Comparison of ENCODE assay signal across 17 mouse cellular contexts in the genomic region with DNA sequence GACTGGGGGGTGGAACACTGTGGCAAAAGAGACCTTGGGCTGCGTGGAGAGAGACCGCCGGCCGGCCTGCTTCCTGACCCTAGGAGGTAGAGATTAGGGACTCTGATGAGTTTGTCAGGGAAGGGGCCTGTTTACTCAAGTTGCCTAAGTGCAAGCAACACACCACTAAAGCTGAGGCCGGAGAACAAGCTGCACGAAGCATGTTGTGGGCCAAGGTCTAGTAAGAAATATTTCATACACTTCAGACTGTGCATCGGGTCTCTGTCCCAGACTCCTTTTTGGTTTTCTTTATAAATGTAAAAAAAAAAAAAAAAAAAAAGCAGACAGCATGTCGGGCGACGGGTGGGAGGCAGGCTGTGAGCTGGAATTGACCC.
DNase-seq lines count a peak whose midpoint lies in the region; ATAC-seq lines count a peak whose summit lies in the region.
"Had no signal": no experiment of that assay in that cellular context is flagged by ENCODE, and none has a peak within 500 bp of the region (broad histone marks: within the 10 kb centered on the region; RNA-seq: fewer than 3 reads in every experiment).

No protein-coding gene starts in this region.

- H3K4me3 ChIP-seq in forebrain, embryonic 12.5 days (replicated peaks), result no peak overlapping the region
- H3K4me3 ChIP-seq in forebrain, embryonic 14.5 days (ENCODE audit: low read depth, low read length), result no peak overlapping the region
- no peak overlapping the region for H3K4me3 ChIP-seq in neural tube, embryonic 13.5 days
- no peak overlapping the region for H3K4me3 ChIP-seq in neural tube, embryonic 15.5 days (replicated peaks)
- no peak overlapping the region for H3K4me3 ChIP-seq in limb, embryonic 11.5 days (ENCODE audit: low read depth, low read length)
- H3K4me3 ChIP-seq: heart, embryonic 15.5 days; intestine, embryonic 15.5 days; lung, embryonic 15.5 days had no signal

- H3K9me3 ChIP-seq in forebrain, embryonic 12.5 days, result no peaks in the 10 kb centered on the region
- no peaks in the 10 kb centered on the region for H3K9me3 ChIP-seq in forebrain, embryonic 14.5 days (replicated peaks; ENCODE audit: control insufficient read depth, low read length)
- no peaks in the 10 kb centered on the region for H3K9me3 ChIP-seq in neural tube, embryonic 13.5 days
- H3K9me3 ChIP-seq in neural tube, embryonic 15.5 days (replicated peaks), result no peaks in the 10 kb centered on the region
- no peaks in the 10 kb centered on the region for H3K9me3 ChIP-seq in limb, embryonic 11.5 days (ENCODE audit: control insufficient read depth, low read length)
- H3K9me3 ChIP-seq: heart, embryonic 15.5 days; intestine, embryonic 15.5 days; lung, embryonic 15.5 days had no signal

- WGBS in forebrain, embryonic 12.5 days, result 16% methylated on average over 10 of the region's 10 CpGs
- 34% methylated on average over 10 of the region's 10 CpGs for WGBS in forebrain, embryonic 14.5 days
- WGBS in neural tube, embryonic 13.5 days, result 21% methylated on average over 10 of the region's 10 CpGs
- 26% methylated on average over 10 of the region's 10 CpGs for WGBS in neural tube, embryonic 15.5 days
- WGBS in limb, embryonic 11.5 days, result 11% methylated on average over 10 of the region's 10 CpGs

- no peak for DNase-seq in forebrain, embryonic 14.5 days (ENCODE audit: low spot score)
- DNase-seq in limb, embryonic 11.5 days (ENCODE audit: low spot score), result no peak
- no peak for DNase-seq in frontal cortex, postnatal 36 days (ENCODE audit: low spot score in 2 of 2)
- DNase-seq in adrenal gland, postnatal 25 days, result no peak
- DNase-seq: adrenal gland, adult 2 months; cerebellum, adult 9-10 months; gastrocnemius, postnatal 10 days; heart, adult 18-20 months; kidney, adult 9 months had no signal

- peaks cover 34% of the 10 kb centered on the region for H3K4me1 ChIP-seq in forebrain, embryonic 12.5 days
- peaks cover 12% of the 10 kb centered on the region for H3K4me1 ChIP-seq in forebrain, embryonic 14.5 days (ENCODE audit: control insufficient read depth, insufficient read depth, low read length)
- peaks cover 23% of the 10 kb centered on the region for H3K4me1 ChIP-seq in neural tube, embryonic 13.5 days (replicated peaks)
- H3K4me1 ChIP-seq in neural tube, embryonic 15.5 days, result peaks cover 17% of the 10 kb centered on the region
- peaks cover 4% of the 10 kb centered on the region; the same call in 1 of the 2 replicates for H3K4me1 ChIP-seq in limb, embryonic 11.5 days (ENCODE audit: control insufficient read depth, insufficient read depth, low read length)
- H3K4me1 ChIP-seq: heart, embryonic 15.5 days had no signal

- peaks cover 69% of the 10 kb centered on the region for H3K27me3 ChIP-seq in forebrain, embryonic 12.5 days
- H3K27me3 ChIP-seq in forebrain, embryonic 14.5 days (replicated peaks; ENCODE audit: control insufficient read depth, insufficient read depth, low read length), result peaks cover 11% of the 10 kb centered on the region; the same call in 1 of the 2 replicates
- peaks cover 85% of the 10 kb centered on the region for H3K27me3 ChIP-seq in neural tube, embryonic 13.5 days
- peaks cover 66% of the 10 kb centered on the region for H3K27me3 ChIP-seq in neural tube, embryonic 15.5 days (replicated peaks)
- H3K27me3 ChIP-seq in limb, embryonic 11.5 days (ENCODE audit: control insufficient read depth, insufficient read depth, low read length), result peaks cover 48% of the 10 kb centered on the region

- ATAC-seq in forebrain, embryonic 12.5 days (ENCODE audit: low FRiP score), result no peak
- ATAC-seq in forebrain, embryonic 14.5 days, result no peak
- no peak for ATAC-seq in neural tube, embryonic 13.5 days (ENCODE audit: low read depth)
- no peak for ATAC-seq in neural tube, embryonic 15.5 days (ENCODE audit: low FRiP score)
- ATAC-seq in limb, embryonic 11.5 days (ENCODE audit: insufficient number of reproducible peaks, low FRiP score, low TSS enrichment, low read depth), result no peak
- ATAC-seq: intestine, embryonic 15.5 days had no signal

- no peak overlapping the region for H3K9ac ChIP-seq in forebrain, embryonic 12.5 days
- H3K9ac ChIP-seq in forebrain, embryonic 14.5 days (ENCODE audit: low read length), result no peak overlapping the region
- 0 out of 2 replicates have a peak overlapping the region, but pooled peaks have one; percentile 6 for H3K9ac ChIP-seq in neural tube, embryonic 13.5 days
- H3K9ac ChIP-seq in neural tube, embryonic 15.5 days (replicated peaks), result no peak overlapping the region
- peak overlapping the region; percentile 22; the same call in 1 of the 2 replicates for H3K9ac ChIP-seq in limb, embryonic 11.5 days (ENCODE audit: low read length)
- H3K9ac ChIP-seq: heart, embryonic 15.5 days; intestine, embryonic 15.5 days; liver, embryonic 14.5 days; lung, embryonic 15.5 days had no signal

- peak overlapping the region; percentile 34; the same call in 1 of the 2 replicates for H3K4me2 ChIP-seq in forebrain, embryonic 12.5 days
- no peak overlapping the region for H3K4me2 ChIP-seq in forebrain, embryonic 14.5 days (ENCODE audit: low read length)
- H3K4me2 ChIP-seq in neural tube, embryonic 13.5 days, result 0 out of 2 replicates have a peak overlapping the region, but pooled peaks have one; percentile 18
- no peak overlapping the region for H3K4me2 ChIP-seq in neural tube, embryonic 15.5 days
- no peak overlapping the region for H3K4me2 ChIP-seq in limb, embryonic 11.5 days (ENCODE audit: low read depth, severe bottlenecking)
- H3K4me2 ChIP-seq: heart, embryonic 15.5 days; intestine, embryonic 15.5 days; lung, embryonic 15.5 days had no signal

- no peaks in the 10 kb centered on the region for H3K36me3 ChIP-seq in forebrain, embryonic 12.5 days (replicated peaks)
- H3K36me3 ChIP-seq in forebrain, embryonic 14.5 days (ENCODE audit: control insufficient read depth, insufficient read depth, low read length), result no peaks in the 10 kb centered on the region
- no peaks in the 10 kb centered on the region for H3K36me3 ChIP-seq in neural tube, embryonic 13.5 days
- H3K36me3 ChIP-seq in neural tube, embryonic 15.5 days, result no peaks in the 10 kb centered on the region
- no peaks in the 10 kb centered on the region for H3K36me3 ChIP-seq in limb, embryonic 11.5 days (ENCODE audit: control insufficient read depth, insufficient read depth, low read length)
- H3K36me3 ChIP-seq: heart, embryonic 15.5 days; intestine, embryonic 15.5 days; lung, embryonic 15.5 days had no signal

- H3K27ac ChIP-seq in forebrain, embryonic 12.5 days, result peak overlapping the region; percentile 61
- no peak overlapping the region for H3K27ac ChIP-seq in forebrain, embryonic 14.5 days (ENCODE audit: low read depth, low read length)
- no peak overlapping the region for H3K27ac ChIP-seq in neural tube, embryonic 13.5 days (replicated peaks)
- no peak overlapping the region for H3K27ac ChIP-seq in neural tube, embryonic 15.5 days (replicated peaks)
- H3K27ac ChIP-seq in limb, embryonic 11.5 days (replicated peaks; ENCODE audit: low read depth, low read length), result no peak overlapping the region
- H3K27ac ChIP-seq: heart, embryonic 15.5 days; intestine, embryonic 15.5 days; liver, embryonic 14.5 days; lung, embryonic 15.5 days; macrophage had no signal

Comparison
In these comparisons a context has a peak if more than half of its experiments do, and no peak if none do; other contexts are left out.
1. H3K4me2 ChIP-seq: peak in forebrain, embryonic 12.5 days (single experiment) and neural tube, embryonic 13.5 days (single experiment); none in forebrain, embryonic 14.5 days (single experiment), neural tube, embryonic 15.5 days (single experiment) and limb, embryonic 11.5 days (single experiment).
2. H3K9ac ChIP-seq: peak in neural tube, embryonic 13.5 days (single experiment) and limb, embryonic 11.5 days (single experiment); none in forebrain, embryonic 12.5 days (single experiment), forebrain, embryonic 14.5 days (single experiment) and neural tube, embryonic 15.5 days (single experiment).